Mouse (Mus musculus) embryonic stem cell, embryonic (primary cell): ENCODE results near the gene 2210011C24Rik.

Experiments
- CTCF ChIA-PET, 4 experiments: fragments of 300-600 bp in 2 of 4; fragments of 350-600 bp in 2 of 4; sonication (Branson Sonifier 250); formaldehyde crosslinking; loops; one replicate each; lab custom pipeline; 2022; ENCODE audit warnings: inconsistent platforms in 2 of 4; lab: Charles Lee
- POLR2A ChIA-PET, 4 experiments: fragments of 300-600 bp in 2 of 4; fragments of 350-600 bp in 2 of 4; sonication (Branson Sonifier 250); formaldehyde crosslinking; loops; one replicate each; lab custom pipeline; 2022; ENCODE audit warnings: antibody characterized with exemption in 4 of 4, inconsistent platforms in 1 of 4; lab: Charles Lee

The 2210011C24Rik gene

GRCm38 (mm10) chr8:84008362-84008761, 3.6 kb downstream of the 2210011C24Rik start:
- POLR2A ChIA-PET: interaction anchor here in 3 of 4 experiments (0.5 to 2.1 kb wide), 36 partner anchors 9 to 494 kb away, joined by 3 to 9 read pairs (median 4); partner anchors contain the start of genes Palm3 (in 2 of the 3), Asf1b (in 1 of the 3), Ccdc130 (in 1 of the 3) and Dcaf15 (in 1 of the 3)
- CTCF ChIA-PET: interaction anchor here in 3 of 4 experiments (0.6 to 1.7 kb wide), 24 partner anchors 9 to 546 kb away, joined by 3 to 12 read pairs (median 4); partner anchors contain the start of genes 4930432K21Rik (in 1 of the 3), Asf1b (in 1 of the 3), Cc2d1a (in 1 of the 3) and Gm10644 (in 1 of the 3)

- ChIA-PET CTCF (interaction anchor here in 2 of 4 experiments (0.7 to 1.1 kb wide), 2 partner anchors 50 to 350 kb away, joined by 3 read pairs; partner anchors contain the start of genes Asf1b (in 1 of the 2) and Gm10644 (in 1 of the 2)), POLR2A (interaction anchor here in 2 of 4 experiments (0.6 to 0.7 kb wide), 3 partner anchors 150 to 413 kb away, joined by 3 to 4 read pairs (median 4); no protein-coding TSS in a partner anchor)
Measured at GRCm38 (mm10) chr8:84005502-84005901, 6.5 kb downstream of the 2210011C24Rik start.

- CTCF ChIA-PET: interaction anchor here in 2 of 4 experiments (0.7 to 1.1 kb wide), 2 partner anchors 50 to 351 kb away, joined by 3 read pairs; partner anchors contain the start of genes Asf1b (in 1 of the 2) and Gm10644 (in 1 of the 2)
- POLR2A ChIA-PET: interaction anchor here in 3 of 4 experiments (0.5 to 0.8 kb wide), 10 partner anchors 8 to 432 kb away, joined by 3 to 4 read pairs (median 3); partner anchors contain the start of genes Asf1b (in 1 of the 3), Gm10644 (in 1 of the 3) and Rfx1 (in 1 of the 3)
Measured at GRCm38 (mm10) chr8:84004533-84005201, 7.3 kb downstream of the 2210011C24Rik start.

- ChIA-PET CTCF (no interaction called here), POLR2A (interaction anchor here in 3 of 4 experiments (0.6 to 0.8 kb wide), 6 partner anchors 9 to 433 kb away, joined by 3 to 6 read pairs (median 4); partner anchors contain the start of genes Asf1b (in 1 of the 3), Gm10644 (in 1 of the 3) and Rfx1 (in 1 of the 3))
Measured at GRCm38 (mm10) chr8:84003612-84004246, 8.2 kb downstream of the 2210011C24Rik start.

- POLR2A ChIA-PET: interaction anchor here in 3 of 4 experiments (0.6 to 4.5 kb wide), 8 partner anchors 7 to 771 kb away, joined by 3 to 29 read pairs (median 5); partner anchors contain the start of genes Asf1b (in 2 of the 3) and Gm10644 (in 2 of the 3)
- CTCF ChIA-PET: interaction anchor here in 1 of 4 experiments (1.3 kb wide), 1 partner anchor 73 kb away, joined by 3 read pairs; no protein-coding TSS in a partner anchor
Measured at GRCm38 (mm10) chr8:84002957-84003611, 8.9 kb downstream of the 2210011C24Rik start.

- ChIA-PET CTCF (interaction anchor here in 3 of 4 experiments (0.5 to 1.4 kb wide), 10 partner anchors 9 to 927 kb away, joined by 3 to 12 read pairs (median 3); partner anchors contain the start of genes Asf1b (in 2 of the 3) and Gm10644 (in 2 of the 3)), POLR2A (interaction anchor here (0.5 to 4.5 kb wide), 46 partner anchors 9 to 501 kb away, joined by 3 to 29 read pairs (median 3); partner anchors contain the start of genes Asf1b (in 3 of the 4), Gm10644 (in 3 of the 4), Dcaf15 (in 2 of the 4) and Ddx39 (in 2 of the 4))
Measured at GRCm38 (mm10) chr8:84001281-84002000, 10.5 kb downstream of the 2210011C24Rik start, which contains the start of gene 1700067K01Rik. Gene 1700067K01Rik (plus strand): TSS chr8:84001502.

GRCm38 (mm10) chr8:83999825-84000224, 12.1 kb downstream of the 2210011C24Rik start:
- POLR2A ChIA-PET: interaction anchor here in 3 of 4 experiments (0.5 to 4.5 kb wide), 12 partner anchors 9 to 285 kb away, joined by 3 to 29 read pairs (median 4); partner anchors contain the start of genes Asf1b (in 2 of the 3), Gm10644 (in 2 of the 3), Dcaf15 (in 1 of the 3) and Ddx39 (in 1 of the 3)
- CTCF ChIA-PET: interaction anchor here in 2 of 4 experiments (0.5 to 1.1 kb wide), 3 partner anchors 24 to 180 kb away, joined by 3 to 10 read pairs (median 5); partner anchors contain the start of genes Asf1b (in 1 of the 2) and Gm10644 (in 1 of the 2)

- CTCF ChIA-PET: interaction anchor here (0.5 to 1.1 kb wide), 7 partner anchors 9 to 330 kb away, joined by 3 to 10 read pairs (median 3); partner anchors contain the start of genes Asf1b (in 1 of the 4) and Gm10644 (in 1 of the 4)
- POLR2A ChIA-PET: interaction anchor here in 3 of 4 experiments (0.6 to 4.5 kb wide), 10 partner anchors 9 to 285 kb away, joined by 3 to 29 read pairs (median 4); partner anchors contain the start of genes Asf1b (in 2 of the 3), Gm10644 (in 2 of the 3), Dcaf15 (in 1 of the 3) and Ddx39 (in 1 of the 3)
Measured at GRCm38 (mm10) chr8:83999057-83999705, 12.8 kb downstream of the 2210011C24Rik start.

GRCm38 (mm10) chr8:83998231-83999056, 13.5 kb downstream of the 2210011C24Rik start:
- CTCF ChIA-PET: interaction anchor here (0.7 to 1.8 kb wide), 8 partner anchors 10 to 363 kb away, joined by 3 to 14 read pairs (median 3); partner anchors contain the start of genes Asf1b (in 2 of the 4) and Gm10644 (in 2 of the 4)
- POLR2A ChIA-PET: interaction anchor here (0.6 to 4.5 kb wide), 13 partner anchors 10 to 981 kb away, joined by 3 to 29 read pairs (median 3); partner anchors contain the start of genes Asf1b (in 1 of the 4), Ddx39 (in 1 of the 4) and Gm10644 (in 1 of the 4)

GRCm38 (mm10) chr8:83997511-83998141, 14.3 kb downstream of the 2210011C24Rik start, which contains the start of gene Samd1:
Gene Samd1 (plus strand): TSS chr8:83997672.
- ChIA-PET POLR2A (interaction anchor here (0.6 to 3.3 kb wide), 11 partner anchors 11 to 981 kb away, joined by 3 to 20 read pairs (median 3); partner anchors contain the start of genes Asf1b (in 1 of the 4), Gm10644 (in 1 of the 4) and Rfx1 (in 1 of the 4)), CTCF (interaction anchor here in 3 of 4 experiments (0.6 to 1.8 kb wide), 7 partner anchors 11 to 362 kb away, joined by 3 to 14 read pairs (median 5); partner anchors contain the start of genes Asf1b (in 2 of the 3) and Gm10644 (in 2 of the 3))

- CTCF ChIA-PET: interaction anchor here in 2 of 4 experiments (0.6 to 1.8 kb wide), 7 partner anchors 11 to 542 kb away, joined by 3 to 14 read pairs (median 5); partner anchors contain the start of genes Asf1b (in 2 of the 2) and Gm10644 (in 2 of the 2)
Measured at GRCm38 (mm10) chr8:83996567-83997505, 15.1 kb downstream of the 2210011C24Rik start.

GRCm38 (mm10) chr8:83995973-83996372, 16.0 kb downstream of the 2210011C24Rik start:
- ChIA-PET POLR2A (interaction anchor here in 3 of 4 experiments (0.7 to 3.3 kb wide), 4 partner anchors 13 to 281 kb away, joined by 3 to 20 read pairs (median 4); partner anchors contain the start of genes Ddx39 (in 2 of the 3), Asf1b (in 1 of the 3) and Gm10644 (in 1 of the 3)), CTCF (no interaction called here)

More at GRCm38 (mm10) chr8:83996567-83997505, 15.1 kb downstream of the 2210011C24Rik start:
- POLR2A ChIA-PET: interaction anchor here in 3 of 4 experiments (0.6 to 3.3 kb wide), 11 partner anchors 9 to 282 kb away, joined by 3 to 20 read pairs (median 3); partner anchors contain the start of genes Asf1b (in 1 of the 3), Ddx39 (in 1 of the 3), Gm10644 (in 1 of the 3) and Rfx1 (in 1 of the 3)
